Mouse (Mus musculus): ENCODE measurements around the gene Dlx2. TPM values are rescaled to one million over a fixed set of nuclear protein-coding genes. Genes with fewer than 3 reads are reported as not detected.
A peak's percentile ranks its signal among the peaks of the same experiment; 100 is the strongest.

Gene Dlx2
- polyA plus RNA-seq (2012), result 0.01 TPM in 1 of 2 replicates, not detected in the other

GRCm38 (mm10) chr2:71546640-71547071, at the start of gene Dlx2:
TSS of gene Dlx2 (minus strand) at chr2:71546754.
- Histone ChIP-seq H3K9me3 (ENCODE audit: control insufficient read depth, low read length) (peaks cover 34% of the 10 kb centered on the region), H3K4me1 (ENCODE audit: control insufficient read depth) (peaks cover 21% of the 10 kb centered on the region), H3K36me3 (ENCODE audit: control insufficient read depth) (no peaks in the 10 kb centered on the region), H3K4me3 (replicated peaks) (peak within 1 kb of the TSS; percentile 40), H3K27me3 (ENCODE audit: control insufficient read depth) (peaks cover 97% of the 10 kb centered on the region)
- no peak for TF ChIP-seq GATA1 (IDR thresholded peaks at IDR 0.05; ENCODE audit: low read length)
- no peak for TF ChIP-seq TAL1 (IDR thresholded peaks at IDR 0.05; ENCODE audit: low read length)

- Histone ChIP-seq H3K9me3 (ENCODE audit: control insufficient read depth, low read length) (no peaks in the 10 kb centered on the region), H3K27me3 (ENCODE audit: control insufficient read depth) (no peaks in the 10 kb centered on the region; the same call in 1 of the 2 replicates), H3K4me3 (replicated peaks) (no peak overlapping the region), H3K4me1 (ENCODE audit: control insufficient read depth) (no peaks in the 10 kb centered on the region), H3K36me3 (ENCODE audit: control insufficient read depth) (no peaks in the 10 kb centered on the region)
- TF ChIP-seq TAL1 (IDR thresholded peaks at IDR 0.05; ENCODE audit: low read length) (no peak), GATA1 (IDR thresholded peaks at IDR 0.05; ENCODE audit: low read length) (no peak)
Observed at GRCm38 (mm10) chr2:71594466-71594865, 47.9 kb upstream of the Dlx2 start.

- TF ChIP-seq GATA1 (IDR thresholded peaks at IDR 0.05; ENCODE audit: low read length), result no peak
- TF ChIP-seq TAL1 (IDR thresholded peaks at IDR 0.05; ENCODE audit: low read length), result no peak
- H3K9me3 ChIP-seq (ENCODE audit: control insufficient read depth, low read length), result no peaks in the 10 kb centered on the region
- no peaks in the 10 kb centered on the region for H3K36me3 ChIP-seq (ENCODE audit: control insufficient read depth)
- no peaks in the 10 kb centered on the region; the same call in 1 of the 2 replicates for H3K27me3 ChIP-seq (ENCODE audit: control insufficient read depth)
- no peak overlapping the region for H3K4me3 ChIP-seq (replicated peaks)
- no peaks in the 10 kb centered on the region for H3K4me1 ChIP-seq (ENCODE audit: control insufficient read depth)
Observed at GRCm38 (mm10) chr2:71589114-71589513, 42.6 kb upstream of the Dlx2 start.

GRCm38 (mm10) chr2:71581488-71581887, 34.9 kb upstream of the Dlx2 start:
- peaks cover 24% of the 10 kb centered on the region for H3K27me3 ChIP-seq (ENCODE audit: control insufficient read depth)
- TF ChIP-seq GATA1 (IDR thresholded peaks at IDR 0.05; ENCODE audit: low read length), result no peak
- no peak for TF ChIP-seq TAL1 (IDR thresholded peaks at IDR 0.05; ENCODE audit: low read length)

GRCm38 (mm10) chr2:71580632-71581466, 34.3 kb upstream of the Dlx2 start:
- no peak overlapping the region for H3K4me3 ChIP-seq (replicated peaks)
- no peaks in the 10 kb centered on the region for H3K36me3 ChIP-seq (ENCODE audit: control insufficient read depth)
- no peaks in the 10 kb centered on the region for H3K9me3 ChIP-seq (ENCODE audit: control insufficient read depth, low read length)
- H3K4me1 ChIP-seq (ENCODE audit: control insufficient read depth), result no peaks in the 10 kb centered on the region; the same call in 1 of the 2 replicates
- peaks cover 24% of the 10 kb centered on the region for H3K27me3 ChIP-seq (ENCODE audit: control insufficient read depth)
- no peak for TF ChIP-seq GATA1 (IDR thresholded peaks at IDR 0.05; ENCODE audit: low read length)
- no peak for TF ChIP-seq TAL1 (IDR thresholded peaks at IDR 0.05; ENCODE audit: low read length)

More at GRCm38 (mm10) chr2:71581488-71581887, 34.9 kb upstream of the Dlx2 start:
- H3K4me3 ChIP-seq (replicated peaks), result no peak overlapping the region
- no peaks in the 10 kb centered on the region; the same call in 1 of the 2 replicates for H3K4me1 ChIP-seq (ENCODE audit: control insufficient read depth)
- no peaks in the 10 kb centered on the region for H3K36me3 ChIP-seq (ENCODE audit: control insufficient read depth)
- H3K9me3 ChIP-seq (ENCODE audit: control insufficient read depth, low read length), result no peaks in the 10 kb centered on the region

GRCm38 (mm10) chr2:71577059-71577458, 30.5 kb upstream of the Dlx2 start:
- H3K4me3 ChIP-seq (replicated peaks), result no peak overlapping the region
- TF ChIP-seq TAL1 (IDR thresholded peaks at IDR 0.05; ENCODE audit: low read length), result no peak
- no peak for TF ChIP-seq GATA1 (IDR thresholded peaks at IDR 0.05; ENCODE audit: low read length)
- no peaks in the 10 kb centered on the region for H3K9me3 ChIP-seq (ENCODE audit: control insufficient read depth, low read length)
- no peaks in the 10 kb centered on the region; the same call in 1 of the 2 replicates for H3K4me1 ChIP-seq (ENCODE audit: control insufficient read depth)
- H3K36me3 ChIP-seq (ENCODE audit: control insufficient read depth), result no peaks in the 10 kb centered on the region
- H3K27me3 ChIP-seq (ENCODE audit: control insufficient read depth), result peaks cover 20% of the 10 kb centered on the region

- Histone ChIP-seq H3K4me1 (ENCODE audit: control insufficient read depth) (no peaks in the 10 kb centered on the region), H3K36me3 (ENCODE audit: control insufficient read depth) (no peaks in the 10 kb centered on the region), H3K9me3 (ENCODE audit: control insufficient read depth, low read length) (no peaks in the 10 kb centered on the region), H3K27me3 (ENCODE audit: control insufficient read depth) (peaks cover 4% of the 10 kb centered on the region), H3K4me3 (replicated peaks) (no peak overlapping the region)
- TF ChIP-seq TAL1 (IDR thresholded peaks at IDR 0.05; ENCODE audit: low read length) (no peak), GATA1 (IDR thresholded peaks at IDR 0.05; ENCODE audit: low read length) (no peak)
Observed at GRCm38 (mm10) chr2:71573736-71574135, 27.2 kb upstream of the Dlx2 start.

- Histone ChIP-seq H3K4me1 (ENCODE audit: control insufficient read depth) (no peaks in the 10 kb centered on the region), H3K9me3 (ENCODE audit: control insufficient read depth, low read length) (no peaks in the 10 kb centered on the region), H3K36me3 (ENCODE audit: control insufficient read depth) (no peaks in the 10 kb centered on the region), H3K4me3 (replicated peaks) (no peak overlapping the region), H3K27me3 (ENCODE audit: control insufficient read depth) (no peaks in the 10 kb centered on the region)
- no peak for TF ChIP-seq GATA1 (IDR thresholded peaks at IDR 0.05; ENCODE audit: low read length)
- TF ChIP-seq TAL1 (IDR thresholded peaks at IDR 0.05; ENCODE audit: low read length), result no peak
Observed at GRCm38 (mm10) chr2:71566466-71566865, 19.9 kb upstream of the Dlx2 start.

- TF ChIP-seq GATA1 (IDR thresholded peaks at IDR 0.05; ENCODE audit: low read length) (no peak), TAL1 (IDR thresholded peaks at IDR 0.05; ENCODE audit: low read length) (no peak)
- H3K36me3 ChIP-seq (ENCODE audit: control insufficient read depth), result no peaks in the 10 kb centered on the region
- H3K4me3 ChIP-seq (replicated peaks), result no peak overlapping the region
- peaks cover 38% of the 10 kb centered on the region for H3K27me3 ChIP-seq (ENCODE audit: control insufficient read depth)
- H3K9me3 ChIP-seq (ENCODE audit: control insufficient read depth, low read length), result peaks cover 6% of the 10 kb centered on the region; the same call in 1 of the 2 replicates
- H3K4me1 ChIP-seq (ENCODE audit: control insufficient read depth), result no peaks in the 10 kb centered on the region
Observed at GRCm38 (mm10) chr2:71556071-71556470, 9.5 kb upstream of the Dlx2 start.
